19 mouse cellular contexts compared by ENCODE assay signal in genomic region chr5:150282091-150282490, GRCm38 (mm10).
"Had no signal": no experiment of that assay in that cellular context is flagged by ENCODE, and none has a peak within 500 bp of the region (broad histone marks: within the 10 kb centered on the region; RNA-seq: fewer than 3 reads in every experiment).

No protein-coding gene starts in this region.

- H3K27ac ChIP-seq: left cerebral cortex, adult 2 months; liver, embryonic 13.5 days; neural tube, embryonic 13.5 days; stomach, postnatal 0 days had no signal

- H3K9me3 ChIP-seq: neural tube, embryonic 13.5 days had no signal

- H3K4me2 ChIP-seq: liver, embryonic 13.5 days; midbrain, embryonic 11.5 days; neural tube, embryonic 13.5 days had no signal

- H3K36me3 ChIP-seq: liver, embryonic 13.5 days; neural tube, embryonic 13.5 days had no signal

- H3K4me3 ChIP-seq: left cerebral cortex, adult 2 months; liver, embryonic 13.5 days; myocyte; neural tube, embryonic 13.5 days had no signal

- H3K27me3 ChIP-seq: liver, embryonic 13.5 days; neural tube, embryonic 13.5 days had no signal

- H3K9ac ChIP-seq: liver, embryonic 13.5 days; neural tube, embryonic 13.5 days had no signal

- DNase-seq: kidney, adult 9 months; kidney, postnatal 10 days; kidney, postnatal 36 days; layer of hippocampus, postnatal 36 days; liver, embryonic 13.5 days; lung, adult 2 months; lung, postnatal 14 days; lung, postnatal 4 days; midbrain, embryonic 14.5 days; retina, postnatal 1 day; right cerebral cortex, postnatal 25 days; thymus, adult 2 months; thymus, postnatal 14 days; thymus, postnatal 4 days had no signal

- H3K4me1 ChIP-seq: liver, embryonic 13.5 days; neural tube, embryonic 13.5 days had no signal
